Mouse (Mus musculus) kidney, adult 2 months (tissue): ENCODE data around the gene Arpc1b.

Experiments used
- CTCF ChIP-seq: fragments of 200-500 bp; conservative IDR thresholded peaks from 2 replicates; pipeline ENCODE4 v1.5.1; 2011; ENCODE audit warnings: low read depth, mild to moderate bottlenecking, control low read depth, low read length, moderate library complexity, mixed read lengths; ENCODE audit not compliant: insufficient read depth, insufficient read length
- POLR2A ChIP-seq: fragments of 200-500 bp; IDR thresholded peaks from one replicate; pipeline ENCODE4 v1.6.1; 2011; ENCODE audit warnings: low read depth, low read length, control low read depth

DNA sequence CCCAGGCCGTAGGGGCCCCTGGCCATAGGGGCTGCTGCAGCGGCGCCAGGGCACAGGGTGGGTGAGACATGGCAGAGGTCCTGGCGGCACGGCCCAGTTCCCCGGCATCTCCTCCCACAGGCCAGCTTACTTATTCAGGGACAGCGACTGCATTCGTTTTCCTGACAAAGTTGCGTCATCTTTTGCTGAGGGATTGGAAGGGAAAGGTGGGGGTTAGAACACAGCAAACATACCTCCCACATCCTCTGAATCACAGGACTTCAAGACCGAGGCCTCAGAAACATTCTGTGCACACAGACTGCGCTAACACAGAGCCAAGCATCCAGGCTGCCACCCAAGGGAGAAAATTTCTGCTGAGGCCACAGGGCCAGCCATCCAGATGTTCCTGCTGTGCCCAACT is 16.2 kb downstream of the Arpc1b start:
- no peak for TF ChIP-seq CTCF
- TF ChIP-seq POLR2A = no peak
